Mouse (Mus musculus): ENCODE data around the gene Reps2.

DNA sequence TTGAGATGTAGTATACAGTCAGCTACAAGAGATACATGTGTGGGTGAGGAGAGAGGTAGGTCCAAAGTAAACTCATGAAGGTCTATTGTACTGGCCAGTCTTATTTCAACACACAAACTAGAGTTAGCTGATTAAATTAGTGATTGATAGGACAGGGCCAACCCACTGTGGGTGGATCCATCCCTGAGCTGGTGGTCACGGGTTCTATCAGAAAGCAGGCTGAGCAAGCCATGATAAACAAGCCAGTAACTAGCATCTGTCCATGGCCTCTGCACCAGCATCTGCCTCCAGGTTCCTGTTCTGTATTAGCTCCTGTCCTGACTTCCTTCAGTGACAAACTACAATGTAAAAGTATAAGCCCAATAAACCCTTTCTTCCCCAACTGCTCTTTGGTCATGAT, 200.1 kb downstream of the Reps2 start:
- TF ChIP-seq CTCF (IDR thresholded peaks at IDR 0.05; ENCODE audit: insufficient read depth, low read depth, low read length) (no peak), POLR2A (IDR thresholded peaks at IDR 0.05; ENCODE audit: insufficient read depth, low read depth, low read length) (no peak)
